Mouse (Mus musculus): ENCODE measurements around the gene Spata22.
A peak's percentile ranks its signal among the peaks of the same experiment; 100 is the strongest.
"Not testable (repeated sequence)": the region's sequence is repeated elsewhere in the genome, so short reads cannot be mapped to it uniquely, and the experiment has no call there.

Spata22 gene

DNA sequence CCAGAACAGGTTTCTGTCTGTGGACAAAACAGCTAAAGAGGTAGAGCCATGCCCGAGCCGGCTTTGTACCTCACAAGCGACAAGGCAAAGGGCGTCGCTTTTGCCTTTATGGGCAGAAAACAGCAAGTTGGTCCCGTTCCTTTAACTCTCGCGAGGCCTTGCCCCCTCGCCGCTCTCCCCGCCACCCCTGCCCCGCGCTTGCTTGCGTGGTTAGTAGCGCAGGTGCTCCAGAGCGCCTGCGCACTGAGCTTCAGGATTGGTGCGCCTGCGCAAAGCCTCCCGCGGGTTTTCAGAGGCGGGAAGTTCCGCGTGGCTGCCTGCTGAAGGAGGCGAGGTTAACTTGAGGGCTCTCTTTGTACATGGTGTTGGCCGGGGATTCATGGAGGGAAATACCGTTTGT is at the start of gene Spata22, which contains the start of the genes Aspa and Gm49340:
Gene Spata22, plus strand, starts transcription at position 300 of the 400 bp plus-strand sequence.
Gene Aspa, minus strand, starts transcription at position 155 of the 400 bp plus-strand sequence.
Gene Gm49340, plus strand, starts transcription at position 300 of the 400 bp plus-strand sequence.
- DNase-seq (ENCODE audit: low spot score in 2 of 2): no peak

DNA sequence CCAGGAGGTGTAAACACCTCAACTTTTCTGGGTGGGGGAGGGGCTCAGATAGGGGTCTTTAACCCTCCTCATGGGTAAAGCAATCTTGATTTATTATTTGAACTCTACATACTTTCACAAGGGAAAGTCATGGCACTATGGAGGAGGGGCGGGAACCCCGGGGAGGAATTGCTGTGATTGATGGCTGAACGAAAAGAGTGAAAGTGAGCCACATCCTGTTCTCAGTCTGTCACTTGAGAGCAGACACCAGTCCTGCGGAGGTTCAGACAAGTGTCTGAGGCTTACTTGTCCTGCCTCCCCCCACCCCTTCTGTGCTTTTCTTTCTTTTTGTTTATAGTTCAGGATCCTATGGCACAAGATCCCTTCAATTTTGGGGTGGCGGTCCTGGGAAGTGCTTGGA is 48.8 kb upstream of the Spata22 start:
- DNase-seq (ENCODE audit: low spot score in 2 of 2): no peak

DNA sequence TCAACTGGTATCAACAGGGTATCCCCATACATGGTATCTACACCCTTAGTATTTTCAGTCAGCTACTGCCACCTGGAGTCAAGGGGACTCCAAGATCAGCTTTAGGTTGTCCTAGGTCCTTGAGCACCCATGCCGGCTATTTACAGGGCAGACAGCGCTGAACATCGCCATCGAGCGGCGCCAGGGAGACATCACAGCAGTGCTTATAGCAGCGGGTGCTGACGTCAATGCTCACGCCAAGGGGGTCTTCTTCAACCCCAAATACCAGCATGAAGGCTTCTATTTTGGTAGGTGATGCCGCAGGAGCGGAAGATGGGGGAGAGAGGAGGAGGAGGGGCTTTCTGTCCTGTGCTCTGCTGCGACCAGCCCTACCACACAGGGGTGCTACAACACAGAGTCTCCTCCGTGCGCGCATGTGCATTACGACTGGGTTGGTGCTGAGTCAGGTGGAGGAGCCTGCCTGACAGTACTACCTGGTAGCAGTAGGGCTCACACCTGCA is 48.0 kb upstream of the Spata22 start:
- DNase-seq (ENCODE audit: low spot score in 2 of 2): peak; percentile 76 to 83

DNA sequence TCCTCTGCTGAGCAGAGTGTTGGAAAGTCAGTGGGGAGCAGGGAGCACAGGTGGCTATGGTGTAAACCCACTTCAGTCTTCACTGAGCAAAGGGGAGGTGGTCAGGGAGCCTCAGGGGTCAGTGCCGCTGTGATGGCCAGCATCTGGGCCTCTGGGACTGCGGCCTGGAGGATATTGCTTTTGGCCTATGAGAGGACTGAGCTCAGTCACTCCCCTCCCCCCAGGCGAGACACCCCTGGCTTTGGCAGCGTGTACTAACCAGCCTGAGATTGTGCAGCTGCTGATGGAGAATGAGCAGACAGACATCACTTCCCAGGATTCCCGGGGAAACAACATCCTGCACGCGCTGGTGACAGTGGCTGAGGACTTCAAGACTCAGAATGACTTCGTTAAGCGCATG is 46.2 kb upstream of the Spata22 start:
- DNase-seq (ENCODE audit: low spot score in 2 of 2): peak in 1 of 2 experiments; percentile 9

DNA sequence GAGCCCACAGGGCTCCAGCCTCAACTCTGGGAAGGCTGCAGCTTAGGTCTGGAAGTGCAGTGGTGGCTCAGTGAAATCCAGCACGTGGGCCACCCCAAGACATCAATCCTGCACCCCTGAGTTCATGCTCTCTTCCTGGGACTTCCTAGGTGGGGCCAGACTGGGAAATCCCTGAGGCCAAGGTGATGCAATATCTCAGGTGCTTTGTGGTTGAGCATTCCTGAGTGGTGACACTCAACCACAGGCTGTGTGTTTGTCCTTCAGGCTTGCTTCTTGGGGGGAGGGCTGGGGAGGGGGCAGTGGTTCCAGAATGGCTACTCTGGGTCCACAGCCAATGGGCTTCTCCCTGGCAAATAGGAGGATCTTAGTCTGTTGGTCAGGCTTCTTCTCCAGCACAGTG is 45.6 kb upstream of the Spata22 start:
- no peak for DNase-seq (ENCODE audit: low spot score in 2 of 2)

DNA sequence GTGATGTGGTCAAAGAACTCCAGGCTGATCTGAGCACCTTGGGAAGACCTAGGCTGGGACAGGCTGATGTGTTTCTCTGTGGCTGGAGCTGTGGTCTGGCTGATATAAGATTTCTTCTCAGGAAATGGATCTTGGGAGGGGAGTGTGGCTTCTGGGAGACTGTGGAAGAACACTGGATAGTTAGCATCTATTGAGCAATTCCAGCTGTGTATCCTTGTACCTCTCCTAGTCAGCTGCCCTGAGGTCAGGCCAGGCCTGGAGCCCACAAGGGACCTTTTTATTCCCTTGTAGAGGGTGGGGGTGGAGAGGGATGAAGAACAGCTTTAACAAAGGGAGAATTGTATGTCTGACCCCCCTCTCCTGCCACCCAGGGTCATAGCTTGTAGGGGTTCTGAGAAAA is 45.2 kb upstream of the Spata22 start:
- no peak for DNase-seq (ENCODE audit: low spot score in 2 of 2)

DNA sequence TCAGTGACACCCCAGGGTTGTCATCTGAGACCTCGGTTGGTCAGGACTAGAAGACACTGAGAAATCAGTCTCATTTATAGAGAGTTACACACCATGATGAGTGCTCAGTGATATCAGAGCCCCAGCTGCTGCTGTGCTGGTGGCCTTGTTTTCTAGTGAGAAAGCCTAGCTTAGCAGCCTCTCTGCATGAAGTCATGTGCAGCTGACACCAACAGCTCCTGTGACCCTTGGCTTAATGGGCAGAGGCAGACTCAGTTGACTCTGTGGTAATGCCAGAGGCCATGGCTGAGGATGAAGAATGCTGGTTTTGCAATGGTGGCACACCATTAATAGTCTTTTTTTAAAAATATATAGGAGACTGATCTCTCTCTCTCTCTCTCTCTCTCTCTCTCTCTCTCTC is 39.9 kb upstream of the Spata22 start:
- DNase-seq (ENCODE audit: low spot score in 2 of 2): no peak

DNA sequence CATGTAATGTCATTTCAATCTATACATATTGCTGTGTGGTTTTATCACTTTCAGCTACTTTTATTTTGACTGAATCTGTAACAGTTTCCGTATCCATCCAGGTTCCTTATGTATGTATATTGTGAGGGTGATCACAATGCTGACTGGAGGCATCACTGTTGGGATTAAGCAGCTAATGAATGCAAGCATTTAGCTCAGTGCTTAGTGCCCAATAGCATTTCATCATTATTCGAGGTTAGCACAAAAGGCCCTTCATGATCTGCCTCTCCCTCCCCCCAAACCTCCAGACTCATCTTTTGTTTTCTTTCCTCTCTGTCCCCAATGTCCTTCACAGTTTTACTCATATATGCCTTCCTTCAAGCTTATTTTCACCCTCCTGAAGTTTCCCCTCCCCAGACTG is 26.4 kb upstream of the Spata22 start:
- DNase-seq (ENCODE audit: low spot score in 2 of 2): no peak

DNA sequence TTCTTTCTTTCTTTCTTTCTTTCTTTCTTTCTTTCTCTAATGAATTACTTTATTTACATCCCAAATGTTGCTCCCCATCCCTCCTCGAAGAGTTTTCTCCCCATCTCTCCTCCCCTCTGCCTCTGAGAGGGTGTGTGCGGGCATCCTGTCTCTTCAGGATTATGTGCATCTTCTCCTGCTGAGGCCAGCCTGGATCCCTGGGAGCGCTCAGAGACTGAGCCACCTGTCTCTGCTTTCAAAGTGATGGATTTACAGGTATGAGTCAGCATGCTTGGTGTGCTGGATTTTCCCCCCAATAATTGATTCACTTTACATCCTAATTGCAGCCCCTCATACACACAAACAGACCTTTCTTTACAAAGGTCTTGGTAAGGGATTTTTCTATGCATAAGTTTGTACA is 13.6 kb upstream of the Spata22 start:
- DNase-seq (ENCODE audit: low spot score in 2 of 2): no peak

DNA sequence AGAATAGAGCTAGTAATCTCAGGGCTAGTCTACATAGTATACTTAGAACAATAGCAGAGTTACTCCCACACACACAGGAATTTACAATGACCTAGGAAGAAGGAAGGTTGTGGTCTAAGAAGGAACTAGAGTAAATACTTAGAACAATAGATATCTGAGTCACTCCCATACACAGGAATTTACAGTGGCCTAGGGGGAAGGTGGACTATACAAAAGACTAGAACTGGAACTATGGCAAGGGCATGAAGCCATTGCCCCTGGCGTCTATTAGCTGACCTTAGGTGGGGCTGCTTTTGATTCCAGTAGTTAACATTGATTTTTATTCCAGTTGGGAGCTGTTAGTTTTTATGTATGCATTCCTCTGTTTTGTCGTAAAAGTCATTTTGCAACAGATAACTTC is 11.0 kb upstream of the Spata22 start:
- DNase-seq (ENCODE audit: low spot score in 2 of 2): not testable (repeated sequence)

DNA sequence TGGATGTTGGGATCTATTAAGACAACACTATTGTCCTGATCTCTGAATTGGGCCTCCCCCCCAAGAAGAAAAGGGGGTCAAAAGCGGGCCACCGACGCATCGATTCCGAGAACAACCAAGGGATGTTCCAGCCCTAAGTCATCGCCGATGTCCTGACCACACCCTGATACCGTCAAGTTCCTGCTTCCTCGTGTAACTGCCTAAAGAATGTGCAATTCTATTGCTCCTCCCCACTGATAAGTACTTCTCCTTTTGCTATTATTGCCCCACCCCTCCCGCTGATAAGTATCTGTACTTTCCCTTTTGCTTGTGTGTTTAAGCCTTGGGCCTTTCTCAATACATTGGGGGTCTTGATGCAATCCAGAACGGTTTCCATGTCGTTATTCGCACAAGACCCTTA is 8.5 kb upstream of the Spata22 start:
- not testable (repeated sequence) for DNase-seq (ENCODE audit: low spot score in 2 of 2)

DNA sequence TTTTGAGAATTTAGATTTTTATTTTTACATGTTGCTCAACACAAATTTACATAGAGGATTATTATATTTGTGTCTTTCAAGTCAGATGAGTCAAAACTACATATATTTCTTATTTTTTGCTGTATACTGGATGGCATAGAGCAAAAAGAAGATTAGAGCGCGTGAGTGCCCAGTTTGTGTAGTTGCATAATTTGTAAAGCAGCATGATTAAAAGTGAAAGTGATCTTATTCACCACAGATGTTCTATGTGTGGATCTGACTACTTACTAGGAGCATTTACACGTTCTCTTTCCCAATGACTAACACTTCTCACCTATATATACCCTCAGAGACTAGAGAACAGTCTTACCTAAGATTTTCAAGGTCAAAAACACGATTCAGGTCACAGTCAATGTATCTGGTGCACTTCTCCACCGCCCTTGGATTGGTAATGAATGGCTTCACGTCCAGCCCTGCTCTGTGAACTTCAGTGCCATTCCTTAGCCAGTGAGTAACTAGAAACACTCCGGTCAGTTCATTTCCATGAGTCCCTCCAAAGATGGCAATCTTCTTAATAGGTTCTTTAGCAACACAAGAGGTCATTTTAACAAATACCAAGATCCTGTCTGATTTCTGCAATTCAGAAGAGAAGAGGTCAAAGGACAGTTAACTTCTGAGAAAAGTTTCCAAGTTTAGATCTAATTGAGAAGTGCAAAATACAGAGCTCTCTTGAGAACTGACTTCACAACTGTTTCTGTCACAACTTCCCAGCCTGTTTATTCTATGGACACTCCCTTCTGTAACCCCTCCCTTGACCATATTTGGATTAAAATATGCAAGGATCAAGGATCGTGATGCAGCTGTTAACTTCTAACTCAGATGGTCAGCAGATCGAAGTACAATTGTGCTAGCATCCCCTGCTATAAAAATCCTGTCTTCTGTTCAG is 5.4 kb upstream of the Spata22 start:
- no peak for DNase-seq (ENCODE audit: low spot score in 2 of 2)

DNA sequence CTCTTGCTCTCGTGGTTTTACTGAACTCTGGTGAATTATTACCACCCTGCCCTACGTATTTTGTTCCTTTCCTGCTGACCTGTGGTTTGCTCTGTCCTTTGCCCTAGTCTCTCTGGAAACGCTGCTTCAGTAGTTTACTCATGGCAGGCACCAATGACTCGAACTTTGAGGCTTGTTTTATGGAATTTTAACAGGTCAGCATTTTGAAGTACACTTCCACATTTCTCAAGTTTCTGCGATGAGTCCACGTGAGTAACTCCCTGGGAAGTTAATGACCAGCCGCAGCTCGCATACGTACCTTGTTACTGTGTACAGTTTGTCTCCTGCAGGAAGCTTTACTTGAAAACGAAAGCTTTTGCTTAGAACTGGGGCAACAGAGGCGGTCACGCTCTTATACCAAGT is 3.1 kb upstream of the Spata22 start:
- DNase-seq (ENCODE audit: low spot score in 2 of 2): no peak

DNA sequence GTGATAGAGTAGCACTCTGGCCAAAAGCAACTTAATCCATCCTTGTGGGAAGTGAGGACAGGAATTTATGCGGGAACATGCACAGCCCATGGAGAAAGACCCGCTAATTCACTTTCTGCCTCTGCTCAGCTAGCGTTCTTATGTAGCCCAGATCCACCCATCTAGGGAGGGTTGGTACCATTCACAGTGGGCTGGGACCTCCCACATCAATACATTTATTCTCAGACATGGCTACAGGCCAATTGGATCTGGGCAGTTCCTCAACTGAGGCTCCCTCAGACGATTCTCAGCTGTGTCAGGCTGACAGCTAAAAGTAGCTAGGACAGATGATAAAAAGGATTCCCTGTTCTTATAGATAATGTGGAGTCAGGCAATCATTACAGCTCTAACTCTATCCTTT is 2.2 kb upstream of the Spata22 start:
- peak; percentile 4 to 7 for DNase-seq (ENCODE audit: low spot score in 2 of 2)

DNA sequence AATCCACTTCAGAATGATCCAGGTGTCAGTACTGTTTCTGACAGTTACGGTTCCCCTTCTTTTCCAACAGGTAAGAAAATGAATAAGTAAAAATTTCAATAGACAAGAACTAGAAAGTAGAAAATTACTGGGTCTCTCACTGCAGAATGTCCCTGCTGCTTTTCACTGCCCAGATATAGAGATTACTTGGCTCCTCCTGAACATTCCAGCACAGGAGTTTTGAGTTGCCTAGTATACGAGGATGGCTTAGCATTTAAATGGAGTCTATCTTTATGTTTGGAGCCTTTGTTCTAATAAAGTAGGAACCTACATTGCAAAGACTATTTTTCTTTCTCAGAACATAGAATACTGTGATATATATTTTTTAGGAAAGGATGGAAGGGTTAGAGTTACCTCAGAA is 3.8 kb downstream of the Spata22 start:
- DNase-seq (ENCODE audit: low spot score in 2 of 2): no peak

DNA sequence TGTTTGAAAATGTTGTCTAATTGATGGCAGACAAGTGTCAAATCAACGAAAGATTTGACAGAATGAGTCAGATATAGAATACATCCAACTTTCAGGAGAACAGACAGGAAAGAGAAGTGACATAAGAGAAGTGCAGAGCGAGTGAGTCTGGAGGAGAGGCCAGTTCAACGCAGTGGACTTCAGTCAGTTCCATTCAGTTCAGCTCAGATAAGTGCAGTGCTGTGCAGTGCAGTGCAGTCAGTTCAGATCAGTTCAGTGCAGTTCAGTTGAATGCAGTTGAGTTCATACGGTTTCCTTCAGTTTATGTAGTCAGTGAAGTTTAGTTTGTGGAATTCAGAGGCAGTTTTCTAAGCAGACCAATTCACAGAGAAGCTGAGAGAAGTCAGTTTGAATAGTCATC is 7.4 kb downstream of the Spata22 start:
- DNase-seq (ENCODE audit: low spot score in 2 of 2): no peak

DNA sequence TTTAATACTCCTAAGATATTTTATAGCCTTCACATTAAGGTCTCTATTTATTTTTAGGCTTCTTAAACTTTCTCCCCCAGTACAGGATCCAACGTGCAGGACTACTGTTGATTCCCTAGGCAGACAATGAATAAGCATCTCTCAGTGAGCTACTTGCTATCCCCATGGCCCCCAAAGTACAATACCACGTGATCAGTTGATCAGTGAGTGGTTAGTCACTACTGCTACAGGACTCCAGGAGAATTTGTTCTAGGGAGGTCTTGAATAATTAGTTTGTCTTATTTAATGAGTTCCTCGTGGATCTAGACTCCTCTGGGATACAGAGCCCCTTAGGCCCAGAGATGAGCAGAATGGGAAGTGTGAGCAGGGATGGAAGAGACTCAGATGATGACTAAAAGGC is 20.9 kb downstream of the Spata22 start, which contains the start of gene Olfr20:
Gene Olfr20, plus strand, starts transcription at position 301 of the 400 bp plus-strand sequence.
- no peak for DNase-seq (ENCODE audit: low spot score in 2 of 2)

DNA sequence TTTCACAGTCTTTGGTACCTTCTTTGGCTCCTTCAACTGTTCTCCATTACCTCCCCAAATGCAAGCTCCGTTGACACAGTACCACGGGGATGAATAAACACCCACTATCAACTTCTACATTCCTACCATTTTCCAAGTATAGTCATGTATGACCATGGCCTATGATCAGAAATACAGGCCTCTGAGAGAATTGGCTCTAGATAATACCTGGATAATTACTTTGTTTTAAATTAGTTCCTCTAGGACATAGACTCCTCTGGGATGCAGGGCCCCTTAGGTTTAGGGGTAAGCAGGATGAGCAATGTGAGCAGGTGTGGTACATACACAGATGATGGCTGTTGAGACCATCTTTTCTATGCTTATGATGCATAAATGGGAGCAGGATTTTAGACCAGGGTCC is 41.4 kb downstream of the Spata22 start, which contains the start of gene Olfr376:
Gene Olfr376, plus strand, starts transcription at position 301 of the 400 bp plus-strand sequence.
- no peak for DNase-seq (ENCODE audit: low spot score in 2 of 2)

DNA sequence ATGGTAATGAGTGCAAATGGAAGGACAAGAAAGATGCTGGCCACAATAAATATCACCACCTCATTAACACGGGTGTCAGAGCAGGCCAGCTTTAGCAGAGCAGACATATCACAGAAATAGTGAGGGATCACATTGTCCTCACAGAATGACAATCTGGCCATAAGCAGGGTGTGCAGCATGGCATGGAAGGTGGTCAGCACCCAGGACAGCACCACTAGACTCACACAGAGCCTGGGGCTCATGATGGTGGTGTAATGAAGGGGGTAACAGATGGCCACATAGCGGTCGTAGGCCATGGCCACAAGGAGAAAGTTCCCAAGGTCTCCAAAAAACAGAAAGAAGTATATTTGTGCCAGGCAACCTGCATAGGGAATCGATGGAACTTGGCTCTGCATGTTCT is 65.8 kb downstream of the Spata22 start:
- DNase-seq (ENCODE audit: low spot score in 2 of 2): no peak
